Mouse (Mus musculus) kidney, embryonic 15.5 days (tissue): ENCODE results near the gene Itgav. TPM values are rescaled to one million over a fixed set of nuclear protein-coding genes. Genes with fewer than 3 reads are reported as not detected.
A peak's percentile ranks its signal among the peaks of the same experiment; 100 is the strongest.

Experiments used
- ATAC-seq: fragments of 200-750 bp; cut with Nextera tagmentation; replicated peaks from 2 replicates; pipeline ENCODE4 v1.8.0; 2017; ENCODE audit warnings: moderate TSS enrichment; ENCODE audit not compliant: low FRiP score
- H3K27ac ChIP-seq: fragments of 300-500 bp; sonication (generic); 2 replicates; pipeline ENCODE4 v1.5.1; 2015; ENCODE audit warnings: mild to moderate bottlenecking, inconsistent platforms
- H3K27me3 ChIP-seq: fragments of 300-500 bp; sonication (generic); 2 replicates; pipeline ENCODE4 v1.6.1; 2015; ENCODE audit warnings: inconsistent platforms
- H3K36me3 ChIP-seq: fragments of 300-500 bp; sonication (generic); 2 replicates; pipeline ENCODE4 v1.6.1; 2015; ENCODE audit warnings: inconsistent platforms
- H3K4me1 ChIP-seq: fragments of 300-500 bp; sonication (generic); 2 replicates; pipeline ENCODE4 v1.6.1; 2015; ENCODE audit warnings: inconsistent platforms
- H3K4me2 ChIP-seq: fragments of 300-500 bp; sonication (generic); 2 replicates; pipeline ENCODE4 v1.6.1; 2015; ENCODE audit warnings: moderate library complexity, mild to moderate bottlenecking, inconsistent platforms
- H3K4me3 ChIP-seq: fragments of 300-500 bp; sonication (generic); replicated peaks from 2 replicates; pipeline ENCODE4 v1.5.1; 2015; ENCODE audit warnings: mild to moderate bottlenecking, inconsistent platforms
- H3K9ac ChIP-seq: fragments of 300-500 bp; sonication (generic); 2 replicates; pipeline ENCODE4 v1.6.1; 2015; ENCODE audit warnings: mild to moderate bottlenecking, inconsistent platforms
- H3K9me3 ChIP-seq: fragments of 300-500 bp; sonication (generic); replicated peaks from 2 replicates; pipeline ENCODE4 v1.6.1; 2016; ENCODE audit warnings: inconsistent platforms
- WGBS: fragments of 180-500 bp; shearing (Covaris S2); methylation state at CpG from one replicate; pipeline ENCODE4 v1.1.7; 2015; ENCODE audit warnings: mixed read lengths; 5-methylcytosine and 5-hydroxymethylcytosine counted together
- polyA plus RNA-seq: library from polyadenylated mRNA; unstranded; fragments of >200 nt; fragmentation: Nextera tagmentation; extraction: Ambion mirVana; gene quantifications from 2 replicates; pipeline ENCODE4 v1.2.1, GENCODE M21; 2015

Gene Itgav
- polyA plus RNA-seq, 1 experiment from 2014 or later: 101 TPM

DNA sequence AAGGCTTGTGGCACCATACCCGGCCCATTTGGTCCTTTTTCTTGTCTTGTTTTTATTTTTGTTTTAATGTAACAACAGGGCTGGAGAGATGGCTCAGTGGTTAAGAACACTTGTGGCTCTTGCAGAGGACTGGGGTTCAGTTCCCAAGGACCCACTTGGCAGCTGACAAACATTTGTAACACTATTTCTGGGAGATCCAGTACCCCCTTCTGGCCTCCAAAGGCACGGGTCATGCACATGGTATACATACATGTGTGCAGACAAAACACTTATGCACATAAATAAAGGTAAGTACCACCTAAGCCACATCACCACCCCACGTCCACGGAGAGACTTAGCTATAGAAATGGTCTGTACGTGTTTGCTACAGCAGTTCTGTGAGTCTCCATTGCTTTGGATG is 12.6 kb downstream of the Itgav start:
- H3K36me3 ChIP-seq: peaks cover 27% of the 10 kb centered on the region
- no peak for ATAC-seq

DNA sequence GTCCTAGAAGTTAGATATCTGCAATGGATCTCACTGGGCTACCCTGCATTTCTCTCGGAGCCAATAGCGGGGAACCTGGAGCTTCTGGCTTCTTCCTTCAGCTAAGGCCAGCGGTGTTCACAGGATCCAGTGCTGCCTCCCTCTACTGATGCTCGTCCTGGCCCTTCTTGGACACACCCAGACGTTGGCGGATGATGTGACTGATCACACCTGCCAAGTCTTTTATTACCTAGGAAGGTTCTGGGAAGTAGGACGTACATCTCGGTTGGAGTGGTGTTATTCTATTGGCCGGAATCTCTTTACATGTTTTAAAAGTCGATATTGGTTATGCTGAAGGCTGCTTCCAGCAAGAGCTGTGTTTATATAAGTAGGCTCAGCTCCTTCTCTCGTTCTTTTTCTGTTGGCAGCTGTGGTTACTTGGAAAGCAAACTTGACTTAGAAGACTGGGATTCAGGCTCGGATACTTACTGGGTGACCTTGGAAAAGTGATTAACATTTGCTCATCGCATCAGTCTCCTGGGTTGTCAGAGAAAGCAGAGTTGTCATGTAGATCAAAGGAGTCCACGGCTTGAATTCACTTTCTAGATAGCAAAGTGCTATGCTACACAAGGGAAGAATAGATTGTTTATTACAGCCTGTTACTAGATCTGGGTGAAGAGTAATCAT is 14.5 kb downstream of the Itgav start:
- Histone ChIP-seq H3K9ac (no peak overlapping the region), H3K4me3 (no peak overlapping the region), H3K4me2 (no peak overlapping the region), H3K36me3 (peaks cover 24% of the 10 kb centered on the region), H3K27ac (peak overlapping the region; percentile 19; the same call in 1 of the 2 replicates), H3K4me1 (peaks cover 47% of the 10 kb centered on the region), H3K9me3 (no peaks in the 10 kb centered on the region), H3K27me3 (no peaks in the 10 kb centered on the region)
- no peak for ATAC-seq
- 66% methylated on average over 14 of the region's 14 CpGs for WGBS

More for the DNA sequence above, 12.6 kb downstream of the Itgav start:
- H3K9ac ChIP-seq: no peak overlapping the region
- no peaks in the 10 kb centered on the region for H3K27me3 ChIP-seq
- no peak overlapping the region for H3K27ac ChIP-seq
- 91% methylated on average over 5 of the region's 5 CpGs for WGBS
- no peaks in the 10 kb centered on the region for H3K9me3 ChIP-seq
- H3K4me2 ChIP-seq: no peak overlapping the region
- no peak overlapping the region for H3K4me3 ChIP-seq
- peaks cover 38% of the 10 kb centered on the region for H3K4me1 ChIP-seq

DNA sequence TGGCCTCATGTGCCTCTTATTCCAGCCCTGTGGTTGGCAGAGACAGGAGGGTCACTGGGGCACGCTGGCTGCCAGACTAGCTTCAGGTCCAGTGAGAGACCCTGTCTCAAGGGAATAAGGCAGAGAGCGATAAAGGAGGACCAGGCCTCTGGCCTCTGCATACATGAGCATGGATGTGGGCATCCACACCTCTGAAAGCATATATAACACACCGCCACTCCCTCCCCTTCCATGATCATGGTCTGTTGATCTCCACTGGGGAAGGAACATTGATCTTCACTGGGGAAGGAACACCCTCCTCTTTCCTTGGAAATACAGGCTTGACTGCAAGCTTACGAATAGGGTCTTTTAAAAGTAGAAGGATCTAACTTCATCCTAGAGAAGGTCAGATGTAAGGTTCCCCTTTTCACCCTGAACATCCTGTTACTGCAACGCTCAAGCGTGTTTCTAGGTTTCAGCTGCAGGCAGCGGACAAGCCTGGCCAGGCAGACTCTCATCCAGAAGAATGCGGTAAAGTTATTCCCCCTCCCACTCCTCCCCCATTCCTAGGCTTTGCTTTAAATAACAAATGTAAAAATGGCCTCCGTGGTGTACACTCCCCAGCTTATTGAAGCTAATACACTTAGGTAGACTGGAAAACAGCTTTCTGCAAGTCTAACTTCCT is 15.4 kb downstream of the Itgav start:
- Histone ChIP-seq H3K36me3 (peaks cover 24% of the 10 kb centered on the region), H3K9me3 (no peaks in the 10 kb centered on the region), H3K9ac (no peak overlapping the region), H3K4me2 (no peak overlapping the region), H3K27me3 (no peaks in the 10 kb centered on the region), H3K27ac (peak overlapping the region; percentile 75), H3K4me3 (no peak overlapping the region), H3K4me1 (peaks cover 46% of the 10 kb centered on the region)
- 30% methylated on average over 9 of the region's 9 CpGs for WGBS
- peak; percentile 68 for ATAC-seq

GRCm38 (mm10) chr2:83740601-83741031 is 16.4 kb downstream of the Itgav start:
- 11% methylated on average over 5 of the region's 5 CpGs for WGBS
- Histone ChIP-seq H3K4me2 (no peak overlapping the region), H3K4me3 (no peak overlapping the region), H3K9ac (no peak overlapping the region), H3K4me1 (peaks cover 48% of the 10 kb centered on the region), H3K27me3 (no peaks in the 10 kb centered on the region), H3K27ac (peak overlapping the region; percentile 75), H3K9me3 (no peaks in the 10 kb centered on the region), H3K36me3 (peaks cover 34% of the 10 kb centered on the region)
- peak; percentile 55 for ATAC-seq

DNA sequence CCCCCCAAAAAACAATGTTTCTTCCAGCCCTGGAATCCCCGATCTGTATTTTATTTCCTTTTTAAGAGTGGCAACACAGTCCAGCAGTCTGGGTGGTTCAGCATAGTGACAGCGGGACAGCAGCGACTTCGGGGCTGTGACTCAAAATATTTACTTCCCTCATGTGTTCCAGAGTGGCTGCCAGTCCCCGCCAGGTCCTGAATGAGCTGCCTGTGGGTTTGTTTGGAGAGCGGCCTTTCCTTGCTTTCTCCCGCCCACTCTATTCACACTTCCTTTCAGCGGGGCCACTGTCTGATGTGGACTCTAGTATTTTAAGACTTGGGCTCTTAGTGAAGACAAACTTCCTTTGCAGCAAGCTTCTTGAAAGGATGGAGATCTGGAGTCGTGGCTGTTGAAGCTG is 18.0 kb downstream of the Itgav start:
- Histone ChIP-seq H3K9ac (no peak overlapping the region), H3K4me1 (peaks cover 48% of the 10 kb centered on the region), H3K27me3 (no peaks in the 10 kb centered on the region), H3K9me3 (no peaks in the 10 kb centered on the region), H3K4me2 (no peak overlapping the region), H3K27ac (peak overlapping the region; percentile 58), H3K36me3 (peaks cover 33% of the 10 kb centered on the region), H3K4me3 (no peak overlapping the region)
- WGBS: 40% methylated on average over 9 of the region's 9 CpGs
- no peak for ATAC-seq

- Histone ChIP-seq H3K4me3 (no peak overlapping the region), H3K4me1 (peaks cover 48% of the 10 kb centered on the region), H3K27me3 (no peaks in the 10 kb centered on the region), H3K9ac (no peak overlapping the region), H3K9me3 (no peaks in the 10 kb centered on the region), H3K27ac (peak overlapping the region; percentile 58), H3K36me3 (peaks cover 36% of the 10 kb centered on the region), H3K4me2 (no peak overlapping the region)
- WGBS: 99% methylated on average over 2 of the region's 2 CpGs
- ATAC-seq: no peak
Measured at GRCm38 (mm10) chr2:83742836-83743235, 18.6 kb downstream of the Itgav start.

DNA sequence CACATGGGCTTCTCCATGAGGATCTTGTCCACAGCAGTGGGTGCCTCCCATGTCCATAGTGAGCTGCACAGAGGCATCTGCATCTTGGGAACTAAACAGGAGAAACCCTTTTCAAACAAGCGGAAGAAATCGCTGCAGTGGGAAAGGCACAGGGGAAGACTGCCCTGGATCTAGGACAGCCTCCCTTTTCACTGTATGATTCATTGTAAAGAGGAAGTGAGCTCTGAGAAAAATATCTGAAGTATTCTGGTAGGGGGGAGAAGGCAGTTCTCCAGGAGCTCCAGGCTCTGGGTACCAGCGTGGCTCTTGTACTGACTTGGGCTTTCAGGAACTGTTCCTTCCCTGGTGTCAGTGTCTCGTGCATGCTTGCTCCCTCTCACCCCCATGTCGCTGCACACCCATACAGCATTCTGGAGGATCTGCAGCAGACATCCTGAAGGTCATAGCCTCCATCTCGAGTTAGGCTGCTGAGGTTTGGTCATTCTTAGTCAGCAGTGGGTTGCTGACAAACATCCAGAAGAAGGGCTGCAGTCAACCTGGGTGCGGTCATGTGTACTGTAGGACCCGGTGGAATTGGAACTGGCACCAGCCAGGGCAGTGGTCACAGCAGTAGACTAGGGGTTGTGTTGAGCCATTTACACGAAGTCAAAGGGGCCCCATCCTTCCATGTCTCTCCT is 20.2 kb downstream of the Itgav start:
- Histone ChIP-seq H3K4me2 (no peak overlapping the region), H3K4me3 (no peak overlapping the region), H3K27me3 (no peaks in the 10 kb centered on the region), H3K9ac (no peak overlapping the region), H3K36me3 (peaks cover 39% of the 10 kb centered on the region), H3K9me3 (no peaks in the 10 kb centered on the region), H3K4me1 (peaks cover 39% of the 10 kb centered on the region), H3K27ac (peak overlapping the region; percentile 66; the same call in 1 of the 2 replicates)
- 59% methylated on average over 9 of the region's 9 CpGs for WGBS
- ATAC-seq: 0 out of 2 replicates have a peak, but pooled peaks have one; percentile 4

DNA sequence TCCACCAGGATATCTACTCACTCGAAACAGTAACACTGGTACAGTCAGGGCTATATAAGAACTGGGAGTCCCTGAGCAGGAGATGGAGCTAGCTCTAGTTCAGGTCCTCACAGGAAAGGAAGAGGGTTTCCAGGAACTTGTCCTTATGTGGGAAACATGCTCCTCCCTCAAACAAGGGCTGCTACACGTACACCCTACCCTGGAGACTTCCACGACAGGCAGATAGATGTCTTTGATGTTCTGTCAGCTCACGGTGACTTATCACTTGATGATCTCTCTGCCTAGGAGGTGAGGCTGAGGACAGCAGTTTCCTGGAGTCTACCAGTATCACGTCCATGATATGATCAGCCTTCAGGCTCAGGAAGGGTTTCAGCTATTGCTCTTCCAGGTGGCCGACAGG is 21.1 kb downstream of the Itgav start:
- Histone ChIP-seq H3K27me3 (no peaks in the 10 kb centered on the region), H3K9ac (no peak overlapping the region), H3K4me1 (peaks cover 32% of the 10 kb centered on the region), H3K27ac (no peak overlapping the region), H3K4me2 (no peak overlapping the region), H3K4me3 (no peak overlapping the region), H3K36me3 (peaks cover 39% of the 10 kb centered on the region), H3K9me3 (no peaks in the 10 kb centered on the region)
- WGBS: 54% methylated on average over 6 of the region's 6 CpGs
- ATAC-seq: no peak

- peaks cover 11% of the 10 kb centered on the region for H3K4me1 ChIP-seq
- H3K4me3 ChIP-seq: no peak overlapping the region
- WGBS: 93% methylated on average over 10 of the region's 10 CpGs
- H3K36me3 ChIP-seq: peaks cover 39% of the 10 kb centered on the region
- H3K9ac ChIP-seq: no peak overlapping the region
- H3K4me2 ChIP-seq: no peak overlapping the region
- no peak overlapping the region for H3K27ac ChIP-seq
- no peak; the same call in 1 of the 2 replicates for ATAC-seq
- no peaks in the 10 kb centered on the region for H3K27me3 ChIP-seq
- H3K9me3 ChIP-seq: no peaks in the 10 kb centered on the region
Measured at GRCm38 (mm10) chr2:83748581-83749118, 24.5 kb downstream of the Itgav start.

GRCm38 (mm10) chr2:83753008-83753407 is 28.8 kb downstream of the Itgav start:
- Histone ChIP-seq H3K4me3 (no peak overlapping the region), H3K27me3 (no peaks in the 10 kb centered on the region), H3K27ac (no peak overlapping the region), H3K9ac (no peak overlapping the region), H3K36me3 (peaks cover 38% of the 10 kb centered on the region), H3K4me1 (peaks cover 3% of the 10 kb centered on the region; the same call in 1 of the 2 replicates), H3K9me3 (no peaks in the 10 kb centered on the region), H3K4me2 (no peak overlapping the region)
- WGBS: 94% methylated on average over 5 of the region's 5 CpGs
- no peak for ATAC-seq

- Histone ChIP-seq H3K4me1 (peaks cover 13% of the 10 kb centered on the region), H3K4me2 (no peak overlapping the region), H3K36me3 (peaks cover 26% of the 10 kb centered on the region), H3K4me3 (no peak overlapping the region), H3K27ac (no peak overlapping the region), H3K27me3 (no peaks in the 10 kb centered on the region), H3K9me3 (no peaks in the 10 kb centered on the region), H3K9ac (no peak overlapping the region)
- ATAC-seq: no peak
- 43% methylated on average over 5 of the region's 5 CpGs for WGBS
Measured at GRCm38 (mm10) chr2:83754306-83754837, 30.2 kb downstream of the Itgav start.
